Mouse (Mus musculus): ENCODE data around the gene Camkk2. TPM values are rescaled to one million over a fixed set of nuclear protein-coding genes. Genes with fewer than 3 reads are reported as not detected.

The Camkk2 gene
- polyA plus RNA-seq, 1 experiment from 2014 or later = 48.7 TPM

DNA sequence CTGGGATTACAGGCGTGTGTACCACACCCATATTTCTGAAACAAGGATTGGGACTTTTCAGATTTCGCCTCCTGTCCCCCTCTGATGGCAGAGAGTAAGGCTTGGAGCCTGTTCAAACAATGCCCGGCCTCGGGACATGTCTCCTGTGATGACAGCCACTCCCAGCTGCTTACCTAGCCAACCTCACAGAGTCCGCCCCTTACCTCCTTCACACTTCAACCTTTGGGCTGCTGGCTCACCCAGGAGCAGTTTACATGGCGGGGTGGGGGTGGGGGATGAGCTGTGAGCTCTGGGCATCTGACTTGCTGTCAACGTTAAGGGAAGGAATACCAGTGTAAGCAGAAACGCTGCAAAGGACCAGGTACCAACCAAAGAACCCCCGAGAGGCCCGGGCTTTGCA is 48.4 kb downstream of the Camkk2 start:
- no peaks in the 10 kb centered on the region for H3K27me3 ChIP-seq
- no peak overlapping the region for H3K4me3 ChIP-seq
- 93% methylated on average over 10 of the region's 10 CpGs for WGBS
- no peaks in the 10 kb centered on the region for H3K9me3 ChIP-seq (replicated peaks)
- no peak overlapping the region for H3K27ac ChIP-seq
- H3K36me3 ChIP-seq = 0 out of 2 replicates have a peak, but pooled peaks cover 2% of the 10 kb centered on the region
- H3K9ac ChIP-seq = no peak overlapping the region
- ATAC-seq (ENCODE audit: low FRiP score) = no peak
- H3K4me1 ChIP-seq = peaks cover 12% of the 10 kb centered on the region; the same call in 1 of the 2 replicates
- H3K4me2 ChIP-seq (replicated peaks) = no peak overlapping the region

DNA sequence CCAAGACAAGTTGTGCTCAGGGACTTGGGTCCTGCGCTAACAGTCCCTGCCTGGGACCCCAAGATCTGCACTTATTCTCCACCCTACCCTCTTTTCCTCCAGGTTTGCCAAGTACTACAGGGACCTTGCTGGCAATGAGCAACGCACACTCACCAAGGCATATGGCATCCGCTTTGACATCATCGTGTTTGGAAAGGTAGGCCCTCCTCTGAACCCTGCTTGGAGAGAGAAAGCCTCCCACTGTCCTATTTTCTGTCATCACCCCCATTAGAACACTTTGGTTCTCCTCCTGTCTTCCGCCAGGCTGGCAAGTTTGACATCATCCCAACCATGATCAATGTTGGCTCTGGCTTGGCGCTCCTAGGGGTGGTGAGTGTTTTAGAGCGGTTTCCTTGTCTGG is 52.1 kb downstream of the Camkk2 start:
- WGBS = 93% methylated on average over 7 of the region's 7 CpGs
- no peak overlapping the region for H3K4me2 ChIP-seq (replicated peaks)
- H3K36me3 ChIP-seq = no peaks in the 10 kb centered on the region
- no peak for ATAC-seq (ENCODE audit: low FRiP score)
- no peaks in the 10 kb centered on the region for H3K27me3 ChIP-seq
- H3K4me3 ChIP-seq = no peak overlapping the region
- no peak overlapping the region for H3K9ac ChIP-seq
- no peaks in the 10 kb centered on the region for H3K9me3 ChIP-seq (replicated peaks)
- no peak overlapping the region for H3K27ac ChIP-seq
- 0 out of 2 replicates have a peak, but pooled peaks cover 5% of the 10 kb centered on the region for H3K4me1 ChIP-seq

DNA sequence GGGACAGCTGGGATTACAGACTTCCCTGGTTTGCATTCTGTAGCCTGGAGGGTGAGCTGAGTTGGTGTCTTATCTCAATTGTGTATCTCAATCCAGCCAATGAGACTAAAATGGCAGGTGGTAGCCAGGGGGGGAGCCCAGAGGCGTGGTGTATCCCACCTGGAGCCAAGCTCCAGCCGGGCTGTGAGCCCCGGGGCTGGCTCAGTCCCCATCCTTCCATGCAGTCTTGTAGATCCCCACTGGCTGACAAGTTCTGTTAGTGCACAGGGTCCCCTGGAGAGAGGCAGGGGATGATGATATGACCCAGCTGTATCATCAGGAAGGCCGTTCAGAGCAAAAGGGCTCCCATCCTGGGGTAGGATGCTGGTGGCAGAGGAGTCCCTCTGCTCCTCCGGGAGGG is 52.6 kb downstream of the Camkk2 start:
- Histone ChIP-seq H3K27ac (no peak overlapping the region), H3K9ac (no peak overlapping the region), H3K9me3 (replicated peaks) (no peaks in the 10 kb centered on the region), H3K4me2 (replicated peaks) (no peak overlapping the region), H3K36me3 (no peaks in the 10 kb centered on the region), H3K4me1 (0 out of 2 replicates have a peak, but pooled peaks cover 2% of the 10 kb centered on the region), H3K27me3 (no peaks in the 10 kb centered on the region), H3K4me3 (no peak overlapping the region)
- WGBS = 75% methylated on average over 5 of the region's 5 CpGs
- no peak for ATAC-seq (ENCODE audit: low FRiP score)

DNA sequence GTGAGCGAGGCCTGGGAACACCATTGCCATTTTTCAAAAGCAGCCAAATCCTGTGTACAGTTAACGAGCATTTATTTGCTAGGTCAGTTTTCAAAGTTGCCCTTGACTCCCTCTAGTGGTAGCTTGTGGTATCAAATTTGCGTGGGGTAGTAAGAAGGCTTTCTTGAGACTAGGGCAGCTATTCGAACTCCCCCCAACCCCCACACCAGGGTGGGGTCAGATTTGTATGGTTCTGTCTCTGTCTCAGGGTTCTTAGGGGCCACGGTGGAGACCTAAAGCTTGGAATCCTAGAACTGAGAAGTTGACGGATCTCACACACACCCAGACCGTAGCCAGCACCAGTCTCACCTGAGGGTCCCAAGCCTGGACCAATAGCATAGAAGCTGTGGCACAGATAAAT is 53.1 kb downstream of the Camkk2 start:
- 0 out of 2 replicates have a peak, but pooled peaks cover 2% of the 10 kb centered on the region for H3K4me1 ChIP-seq
- no peaks in the 10 kb centered on the region for H3K27me3 ChIP-seq
- no peaks in the 10 kb centered on the region for H3K36me3 ChIP-seq
- no peaks in the 10 kb centered on the region for H3K9me3 ChIP-seq (replicated peaks)
- no peak overlapping the region for H3K9ac ChIP-seq
- 22% methylated on average over 7 of the region's 7 CpGs for WGBS
- ATAC-seq (ENCODE audit: low FRiP score) = no peak
- no peak overlapping the region for H3K4me3 ChIP-seq
- H3K4me2 ChIP-seq (replicated peaks) = no peak overlapping the region
- no peak overlapping the region for H3K27ac ChIP-seq

DNA sequence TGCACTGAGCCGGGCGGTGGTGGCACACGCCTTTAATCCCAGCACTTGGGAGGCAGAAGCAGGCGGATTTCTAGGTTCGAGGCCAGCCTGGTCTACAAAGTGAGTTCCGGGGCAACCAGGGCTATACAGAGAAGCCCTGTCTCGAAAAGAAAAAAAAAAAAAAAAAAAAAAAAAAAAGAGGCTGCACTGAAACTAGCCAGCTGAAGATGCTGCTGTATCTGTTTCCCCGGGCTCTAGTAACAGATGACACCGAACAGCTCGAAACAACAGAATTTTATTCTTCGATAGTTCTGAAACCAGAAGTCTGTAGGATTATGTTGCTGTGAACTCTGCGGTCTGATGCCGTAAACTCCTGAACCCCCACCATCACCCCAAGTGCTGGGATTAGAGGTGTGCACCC is 53.8 kb downstream of the Camkk2 start:
- H3K9me3 ChIP-seq (replicated peaks) = no peaks in the 10 kb centered on the region
- no peak overlapping the region for H3K9ac ChIP-seq
- H3K4me3 ChIP-seq = no peak overlapping the region
- H3K36me3 ChIP-seq = no peaks in the 10 kb centered on the region
- 91% methylated on average over 13 of the region's 13 CpGs for WGBS
- no peak for ATAC-seq (ENCODE audit: low FRiP score)
- 0 out of 2 replicates have a peak, but pooled peaks cover 2% of the 10 kb centered on the region for H3K4me1 ChIP-seq
- no peaks in the 10 kb centered on the region for H3K27me3 ChIP-seq
- no peak overlapping the region for H3K4me2 ChIP-seq (replicated peaks)
- H3K27ac ChIP-seq = no peak overlapping the region

DNA sequence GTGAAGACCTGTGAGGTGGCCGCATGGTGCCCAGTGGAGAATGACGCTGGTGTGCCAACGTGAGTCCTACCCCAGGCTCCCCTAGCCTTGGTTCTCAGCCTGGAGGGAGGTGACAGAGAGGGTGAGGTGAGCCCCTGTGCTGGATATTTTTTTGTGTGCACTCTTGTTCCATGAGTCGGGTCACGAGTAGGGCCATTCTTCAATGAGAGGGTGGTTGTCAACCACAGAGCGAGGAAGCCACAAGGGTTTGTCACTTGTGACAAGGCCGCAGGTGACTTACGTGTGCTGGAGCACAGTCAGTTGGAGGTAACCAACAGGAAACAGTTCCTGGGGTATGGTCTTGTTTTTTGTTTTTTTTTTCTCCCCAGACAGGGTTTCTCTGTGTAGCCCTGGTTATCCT is 60.0 kb downstream of the Camkk2 start:
- 93% methylated on average over 8 of the region's 8 CpGs for WGBS
- Histone ChIP-seq H3K9ac (no peak overlapping the region), H3K4me2 (replicated peaks) (no peak overlapping the region), H3K4me1 (no peaks in the 10 kb centered on the region), H3K4me3 (no peak overlapping the region), H3K36me3 (no peaks in the 10 kb centered on the region), H3K9me3 (replicated peaks) (no peaks in the 10 kb centered on the region), H3K27ac (no peak overlapping the region), H3K27me3 (no peaks in the 10 kb centered on the region)
- ATAC-seq (ENCODE audit: low FRiP score) = no peak

DNA sequence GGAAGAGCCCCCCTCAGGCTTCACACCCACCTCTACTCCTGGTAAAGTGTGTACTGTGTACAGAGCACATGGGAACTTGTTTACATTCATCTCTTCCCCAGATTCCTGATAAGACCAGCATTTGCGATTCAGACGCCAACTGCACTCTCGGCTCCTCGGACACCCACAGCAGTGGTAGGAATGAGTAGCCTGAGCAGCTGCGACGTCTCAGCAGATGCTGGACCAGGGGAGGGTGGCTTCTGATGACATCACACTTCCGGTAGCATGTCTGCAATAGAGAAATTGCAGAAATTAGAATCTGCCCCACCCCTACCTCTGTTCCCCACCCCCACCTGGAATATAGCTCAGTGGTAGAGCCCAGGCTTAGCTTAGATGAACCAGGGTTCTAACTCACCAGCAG is 60.8 kb downstream of the Camkk2 start:
- no peak for ATAC-seq (ENCODE audit: low FRiP score)
- H3K4me2 ChIP-seq (replicated peaks) = no peak overlapping the region
- H3K9ac ChIP-seq = no peak overlapping the region
- no peak overlapping the region for H3K27ac ChIP-seq
- H3K9me3 ChIP-seq (replicated peaks) = no peaks in the 10 kb centered on the region
- H3K36me3 ChIP-seq = no peaks in the 10 kb centered on the region
- no peaks in the 10 kb centered on the region for H3K4me1 ChIP-seq
- no peaks in the 10 kb centered on the region for H3K27me3 ChIP-seq
- 88% methylated on average over 7 of the region's 7 CpGs for WGBS
- no peak overlapping the region for H3K4me3 ChIP-seq

DNA sequence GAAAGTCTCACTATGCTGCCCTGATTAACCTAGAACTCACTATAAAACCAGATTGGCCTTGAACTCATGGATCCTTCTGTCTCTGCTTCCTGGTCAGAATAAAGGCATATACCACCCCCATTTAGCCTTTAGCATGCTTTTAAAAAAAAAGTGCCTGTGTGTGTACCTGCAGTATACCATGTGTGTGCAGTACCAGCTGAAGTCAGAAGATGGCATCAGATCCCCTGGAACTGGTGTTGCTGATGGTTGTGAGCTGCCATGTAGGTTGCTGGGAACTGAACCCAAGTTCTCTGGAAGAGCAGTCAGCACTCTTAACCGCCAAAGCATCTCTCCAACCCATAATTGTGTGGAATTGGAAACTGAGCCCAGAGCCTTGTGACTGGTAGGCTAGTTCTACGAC is 62.4 kb downstream of the Camkk2 start:
- ATAC-seq (ENCODE audit: low FRiP score) = no peak
- H3K4me1 ChIP-seq = no peaks in the 10 kb centered on the region
- 98% methylated on average over 2 of the region's 2 CpGs for WGBS

DNA sequence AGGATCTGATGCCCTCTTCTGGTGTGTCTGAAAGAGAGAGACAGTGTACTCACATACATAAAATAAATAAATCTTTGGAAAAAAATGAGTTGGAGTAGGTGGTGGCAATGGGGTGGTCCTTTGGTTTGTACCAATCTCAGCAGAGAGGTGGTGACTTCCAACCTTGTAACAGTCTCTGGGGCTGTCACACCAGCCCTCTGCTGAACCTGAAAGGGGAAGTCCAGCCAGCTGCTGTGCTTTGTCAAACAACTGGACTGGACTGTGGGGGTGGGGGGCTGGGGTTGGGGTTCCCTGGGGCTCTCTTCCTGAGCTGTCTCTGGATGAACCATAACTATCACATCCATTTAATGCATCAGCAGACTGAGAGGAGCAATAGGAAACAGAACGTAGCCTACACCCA is 63.5 kb downstream of the Camkk2 start:
- no peaks in the 10 kb centered on the region for H3K9me3 ChIP-seq (replicated peaks)
- H3K4me2 ChIP-seq (replicated peaks) = no peak overlapping the region
- H3K4me1 ChIP-seq = no peaks in the 10 kb centered on the region
- no peak overlapping the region for H3K9ac ChIP-seq
- no peaks in the 10 kb centered on the region for H3K36me3 ChIP-seq
- no peaks in the 10 kb centered on the region for H3K27me3 ChIP-seq
- H3K27ac ChIP-seq = no peak overlapping the region
- no peak for ATAC-seq (ENCODE audit: low FRiP score)
- 83% methylated on average over 1 of the region's 1 CpGs for WGBS
- H3K4me3 ChIP-seq = no peak overlapping the region

More for the DNA sequence above, 62.4 kb downstream of the Camkk2 start:
- Histone ChIP-seq H3K4me3 (no peak overlapping the region), H3K9me3 (replicated peaks) (no peaks in the 10 kb centered on the region), H3K4me2 (replicated peaks) (no peak overlapping the region), H3K9ac (no peak overlapping the region), H3K27me3 (no peaks in the 10 kb centered on the region), H3K27ac (no peak overlapping the region), H3K36me3 (no peaks in the 10 kb centered on the region)

DNA sequence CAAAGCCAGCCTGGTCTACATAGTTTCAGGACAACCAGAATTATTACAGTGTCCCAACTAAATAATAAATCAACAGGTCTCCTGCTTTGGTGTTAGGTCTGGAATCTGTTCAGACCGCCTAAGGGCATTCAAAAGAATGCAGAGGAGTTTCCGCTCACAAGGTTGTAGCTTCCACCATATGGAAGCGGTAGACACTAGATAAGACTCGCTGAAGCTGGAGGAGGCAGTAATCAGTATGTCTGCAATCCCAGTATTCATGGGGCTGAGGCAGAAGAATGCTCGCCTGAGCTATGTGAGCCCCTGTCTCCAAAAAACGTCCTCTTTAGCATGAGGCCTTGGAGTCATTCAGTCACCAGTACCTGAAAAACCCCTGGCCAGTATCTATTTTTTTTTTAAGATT is 70.4 kb downstream of the Camkk2 start:
- H3K4me2 ChIP-seq (replicated peaks) = no peak overlapping the region
- H3K27ac ChIP-seq = no peak overlapping the region
- no peaks in the 10 kb centered on the region for H3K27me3 ChIP-seq
- H3K4me1 ChIP-seq = peaks cover 6% of the 10 kb centered on the region
- no peak for ATAC-seq (ENCODE audit: low FRiP score)
- no peaks in the 10 kb centered on the region for H3K9me3 ChIP-seq (replicated peaks)
- no peaks in the 10 kb centered on the region for H3K36me3 ChIP-seq
- no peak overlapping the region for H3K4me3 ChIP-seq
- 86% methylated on average over 6 of the region's 6 CpGs for WGBS
- H3K9ac ChIP-seq = no peak overlapping the region

DNA sequence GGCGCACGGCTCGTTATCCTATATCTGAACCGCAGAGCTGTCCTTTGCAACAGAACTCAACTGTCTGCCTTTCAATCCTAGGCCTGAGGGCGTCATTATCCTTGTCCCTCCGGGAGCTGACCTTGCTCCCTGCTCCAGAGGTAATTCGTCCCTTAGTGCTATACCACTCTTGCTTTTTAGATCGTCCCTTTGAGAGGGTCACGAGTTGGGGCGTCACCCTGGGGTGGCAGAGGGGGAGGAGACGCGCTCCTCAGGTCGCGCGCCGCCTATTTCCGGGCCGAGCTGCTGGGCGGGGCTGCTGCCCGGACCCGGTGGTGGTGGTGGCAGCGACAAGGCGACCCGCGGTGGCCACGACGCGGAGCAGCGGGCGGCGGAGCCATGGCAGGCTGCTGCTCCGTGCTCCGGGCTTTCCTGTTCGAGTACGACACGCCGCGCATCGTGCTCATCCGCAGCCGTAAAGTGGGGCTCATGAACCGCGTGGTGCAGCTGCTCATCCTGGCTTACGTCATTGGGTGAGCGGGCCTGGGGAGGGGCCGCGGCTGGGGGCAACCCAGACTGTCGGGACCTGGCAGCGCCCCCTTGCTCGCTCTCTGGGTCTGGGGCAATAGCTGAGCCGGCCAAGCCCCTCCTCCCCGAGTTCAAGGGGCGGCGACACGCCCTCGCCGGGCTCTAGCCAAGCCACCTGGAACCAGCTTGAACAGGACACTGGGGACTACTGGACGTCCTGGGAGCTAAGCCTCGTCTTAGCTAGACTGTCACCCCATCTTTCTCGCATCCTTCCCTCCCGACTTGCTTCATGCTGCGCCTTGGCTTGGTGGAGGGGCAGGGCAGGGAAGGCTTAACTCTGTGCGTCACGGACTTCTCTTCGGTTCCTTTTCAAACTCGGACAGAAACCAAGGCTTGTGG is 71.7 kb downstream of the Camkk2 start, which contains the start of gene P2rx4:
P2rx4 (plus strand) TSS at position 269 of the 906 bp plus-strand sequence.
- H3K27me3 ChIP-seq = no peaks in the 10 kb centered on the region
- no peaks in the 10 kb centered on the region for H3K36me3 ChIP-seq
- no peaks in the 10 kb centered on the region for H3K9me3 ChIP-seq (replicated peaks)
- peak within 1 kb of the TSS; percentile 56 for H3K4me3 ChIP-seq
- peak; percentile 89 for ATAC-seq (ENCODE audit: low FRiP score)
- H3K4me2 ChIP-seq (replicated peaks) = peak within 1 kb of the TSS; percentile 72
- peaks cover 6% of the 10 kb centered on the region for H3K4me1 ChIP-seq
- WGBS = 2% methylated on average over 66 of the region's 66 CpGs
- H3K27ac ChIP-seq = peak within 1 kb of the TSS; percentile 35
- H3K9ac ChIP-seq = peak within 1 kb of the TSS; percentile 68

DNA sequence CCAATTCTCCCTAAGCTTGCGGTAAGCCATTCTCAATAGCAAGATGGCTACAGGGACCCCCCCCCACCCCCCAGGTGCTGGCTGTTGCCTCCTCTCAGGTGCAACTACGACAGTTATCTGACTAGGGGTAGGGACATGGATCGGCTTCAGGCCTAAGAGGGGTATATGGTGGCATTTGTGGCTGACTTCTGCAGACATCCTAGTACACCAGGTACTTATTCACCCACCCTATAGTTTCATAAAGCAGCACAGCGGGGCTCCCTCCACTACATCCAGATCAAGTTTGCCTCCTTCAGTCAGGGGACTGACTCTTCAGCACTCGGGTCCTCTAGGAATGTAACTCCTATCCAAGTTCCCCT is 72.3 kb downstream of the Camkk2 start:
- Histone ChIP-seq H3K4me3 (peak overlapping the region; percentile 56), H3K36me3 (no peaks in the 10 kb centered on the region), H3K9ac (peak overlapping the region; percentile 68), H3K27me3 (no peaks in the 10 kb centered on the region), H3K27ac (peak overlapping the region; percentile 35; the same call in 1 of the 2 replicates), H3K4me1 (peaks cover 6% of the 10 kb centered on the region), H3K9me3 (replicated peaks) (no peaks in the 10 kb centered on the region), H3K4me2 (replicated peaks) (peak overlapping the region; percentile 72)
- peak; percentile 38; the same call in 1 of the 2 replicates for ATAC-seq (ENCODE audit: low FRiP score)
- WGBS = 52% methylated on average over 5 of the region's 5 CpGs

DNA sequence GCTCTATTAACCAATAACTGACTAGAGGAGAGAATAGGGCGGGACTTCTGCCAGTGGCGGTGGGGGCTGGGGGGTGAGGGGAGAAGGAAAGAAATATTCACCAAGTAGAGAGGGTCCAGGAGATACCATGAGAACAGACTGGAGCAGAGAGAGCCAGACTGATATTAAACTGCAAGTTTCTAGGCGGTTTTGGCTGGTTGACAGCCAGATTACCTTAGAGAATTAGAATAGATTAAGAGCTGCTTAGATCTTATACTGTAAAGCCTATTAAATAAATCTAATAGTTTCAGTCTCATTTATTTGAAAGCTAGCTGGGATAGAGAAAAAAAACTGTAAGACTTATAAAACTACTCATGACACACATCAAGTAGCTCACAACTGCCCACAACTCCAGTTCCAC is 74.0 kb downstream of the Camkk2 start:
- 83% methylated on average over 3 of the region's 3 CpGs for WGBS
- ATAC-seq (ENCODE audit: low FRiP score) = no peak
- H3K27ac ChIP-seq = no peak overlapping the region

More for the DNA sequence above, 74.0 kb downstream of the Camkk2 start:
- Histone ChIP-seq H3K4me2 (replicated peaks) (no peak overlapping the region), H3K4me3 (no peak overlapping the region), H3K9ac (no peak overlapping the region), H3K27me3 (no peaks in the 10 kb centered on the region), H3K9me3 (replicated peaks) (no peaks in the 10 kb centered on the region), H3K4me1 (peaks cover 6% of the 10 kb centered on the region), H3K36me3 (no peaks in the 10 kb centered on the region)
